Mouse (Mus musculus) adrenal gland, postnatal 10 days (tissue): ENCODE results near the gene Cdipt. TPM values are rescaled to one million over a fixed set of nuclear protein-coding genes. Genes with fewer than 3 reads are reported as not detected.
A peak's percentile ranks its signal among the peaks of the same experiment; 100 is the strongest.

Experiments used
- DNase-seq: peaks from one replicate; pipeline ENCODE4 v3.0.0; 2021; ENCODE audit warnings: mixed read lengths
- total RNA-seq, 2 experiments: library from RNA; stranded (reverse); gene quantifications; 2 replicates each; pipeline ENCODE4 v1.2.3; 2021

The Cdipt gene
- total RNA-seq, 2 experiments from 2014 or later: 70.6 to 76.4 TPM

DNA sequence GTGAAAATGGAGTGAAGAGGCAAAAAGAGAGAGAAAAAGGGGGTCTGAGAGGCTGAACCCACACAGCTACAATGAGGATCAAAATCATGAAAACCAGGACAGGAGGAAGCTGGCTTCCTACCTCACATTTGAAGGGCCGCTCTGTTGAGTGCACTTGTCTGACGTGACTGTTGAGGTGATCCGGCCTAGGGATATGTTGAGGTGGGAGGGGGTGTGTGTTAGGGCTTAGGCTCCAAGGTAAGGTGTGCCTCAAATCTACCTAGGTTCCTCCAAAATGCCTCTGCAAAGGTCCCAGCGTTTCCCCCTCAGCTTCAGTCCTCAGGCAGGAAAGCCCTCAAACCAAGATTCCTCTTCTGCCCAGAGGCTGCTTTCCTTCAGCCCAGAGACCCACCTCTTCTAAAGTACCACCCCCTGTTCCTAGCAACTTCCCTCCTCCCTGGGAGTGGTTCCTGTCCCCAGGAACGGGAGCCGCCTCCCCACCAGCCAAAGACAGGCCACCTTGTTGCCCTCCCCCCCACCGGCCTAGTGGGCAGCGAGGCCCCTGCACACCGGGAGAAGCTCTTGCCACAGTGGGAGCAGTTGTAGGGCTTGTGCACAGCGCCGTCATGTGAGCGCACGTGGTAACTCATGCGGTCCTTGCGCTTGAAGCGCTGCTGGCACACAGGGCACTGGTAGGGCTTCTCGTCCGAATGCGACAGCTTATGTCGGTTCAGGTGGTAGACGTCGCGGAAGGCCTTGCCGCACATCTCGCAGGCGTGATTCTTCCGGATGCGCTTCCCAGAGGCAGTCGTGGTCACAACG, 49.2 kb downstream of the Cdipt start:
- DNase-seq: peak; percentile 86

DNA sequence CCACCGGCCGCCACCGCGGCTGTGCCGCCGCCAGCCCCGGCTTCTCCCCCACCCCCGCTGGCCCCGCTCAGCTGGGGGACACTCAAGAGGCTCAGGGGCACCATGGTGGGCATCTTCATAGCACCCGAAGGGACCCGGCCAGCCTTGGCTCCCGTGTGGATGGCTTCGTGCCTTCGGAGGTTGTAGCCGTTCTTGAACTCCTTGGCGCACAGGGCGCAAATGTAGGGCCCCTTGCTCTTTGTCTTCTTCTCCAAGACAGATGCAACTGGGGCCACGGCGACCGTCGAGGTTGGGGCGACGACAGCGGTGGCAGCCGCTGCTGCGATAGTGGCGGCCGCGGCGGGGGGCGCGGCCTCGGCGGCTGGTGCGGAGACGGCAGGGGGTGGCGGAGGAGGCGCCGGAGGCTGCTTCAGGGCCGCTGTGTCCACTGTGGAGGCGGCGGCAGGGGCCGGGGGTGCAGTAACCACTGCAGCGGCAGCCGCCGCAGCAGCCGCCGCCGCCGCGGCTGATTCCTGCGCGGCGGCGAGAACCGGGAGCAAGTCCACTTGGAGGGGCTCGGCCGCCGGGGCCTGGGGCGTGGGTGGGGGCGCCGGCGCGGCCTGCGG, 49.9 kb downstream of the Cdipt start:
- DNase-seq: peak; percentile 74

DNA sequence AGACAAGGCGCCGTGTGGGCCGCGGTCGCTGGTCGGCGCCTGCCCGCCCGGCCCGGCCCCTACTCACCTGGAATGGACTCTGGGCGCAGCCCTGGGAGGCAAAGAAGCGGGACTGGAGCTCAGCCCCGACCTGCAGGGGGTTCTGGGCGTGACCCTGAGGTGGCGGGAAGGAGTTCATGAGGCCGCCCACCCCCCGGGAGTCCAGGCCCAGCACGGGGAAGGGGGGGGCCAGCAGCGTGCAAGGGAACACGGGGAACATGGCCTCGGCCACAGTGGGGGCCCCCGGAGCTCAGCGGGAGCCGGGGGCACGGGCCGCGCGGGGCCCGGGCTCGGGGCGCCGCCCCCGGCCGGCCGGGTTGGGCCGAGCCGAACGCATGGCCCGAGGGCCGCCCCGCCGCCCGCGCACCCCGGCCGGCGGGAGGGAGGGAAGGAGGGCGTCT, 50.5 kb downstream of the Cdipt start:
- peak; percentile 78 for DNase-seq

DNA sequence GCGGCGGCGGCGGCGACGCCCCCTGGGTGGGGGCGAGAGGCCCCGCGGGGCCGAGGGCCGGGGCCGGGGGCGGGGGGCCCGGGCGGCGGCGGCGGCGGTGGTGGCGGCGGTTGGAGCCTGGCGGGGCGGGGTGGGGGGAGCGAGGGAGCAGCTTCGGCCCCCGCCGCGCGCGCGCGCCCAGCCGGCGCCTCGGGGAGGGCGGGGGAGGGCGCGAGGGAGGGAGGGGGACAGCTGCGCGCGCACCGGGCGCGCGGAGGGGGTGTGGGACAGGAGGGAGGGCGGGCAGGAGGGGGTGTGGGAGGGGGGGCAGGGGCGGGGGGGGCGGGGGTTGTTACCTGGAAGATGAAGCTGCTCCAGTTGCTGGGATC, 50.9 kb downstream of the Cdipt start:
- peak; percentile 93 for DNase-seq

DNA sequence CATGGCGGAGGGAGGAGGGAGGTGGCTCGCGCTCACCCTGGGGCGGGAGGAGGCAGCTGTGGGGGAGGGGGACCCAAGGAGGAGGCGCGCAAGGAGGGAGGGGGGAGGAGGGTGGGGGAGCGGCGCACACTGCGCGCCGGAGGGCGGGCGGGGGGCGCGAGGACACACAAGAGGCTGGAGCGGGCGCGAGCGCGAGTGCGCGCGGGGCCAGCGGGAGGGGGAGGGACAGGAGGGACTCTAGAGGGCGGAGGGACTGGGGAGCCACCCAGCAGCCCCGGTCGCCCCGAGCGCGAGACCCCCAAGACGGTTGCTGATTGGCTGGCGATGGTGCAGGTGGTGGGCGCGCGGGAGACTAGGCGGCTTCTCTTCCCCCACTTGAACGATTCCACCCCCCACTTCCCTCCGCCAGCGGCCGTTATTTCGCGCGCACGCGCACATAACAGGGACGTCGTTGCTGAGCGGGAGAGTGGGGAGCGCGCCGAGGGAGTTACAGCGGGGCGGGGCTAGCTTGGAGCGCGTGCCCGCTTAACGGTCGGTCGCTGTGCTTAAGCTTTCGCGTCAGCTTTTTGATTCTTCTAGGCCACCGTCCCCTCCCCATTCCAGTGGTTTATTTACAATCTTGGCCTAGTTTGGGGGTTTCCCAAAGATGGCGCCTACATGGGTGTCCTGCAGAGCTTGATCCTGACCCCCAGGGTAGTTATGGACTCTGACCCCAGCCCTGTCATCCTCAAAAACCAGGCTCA, 51.4 kb downstream of the Cdipt start, which contains the start of gene Maz:
Maz (minus strand) TSS at position 54 of the 743 bp plus-strand sequence.
- peak; percentile 99 for DNase-seq

DNA sequence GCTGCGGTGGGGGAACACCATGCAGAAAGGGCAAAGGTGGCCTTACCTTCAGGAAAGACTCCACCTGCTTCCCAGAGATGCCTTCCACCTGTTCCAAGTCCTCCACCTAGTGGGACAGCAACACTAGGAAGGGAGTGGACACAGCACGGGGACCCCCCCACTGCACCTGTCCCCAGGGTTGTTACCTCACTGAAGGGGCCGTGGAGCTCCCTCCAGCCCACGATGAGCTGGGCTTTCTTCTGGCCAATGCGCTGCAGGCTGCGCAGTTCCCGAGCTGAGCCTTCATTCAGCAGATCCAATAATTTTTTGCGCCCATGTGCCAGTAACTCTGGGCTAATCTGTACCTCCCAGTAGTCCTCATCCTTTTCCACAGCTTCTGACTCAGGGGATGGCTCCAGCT, 52.2 kb downstream of the Cdipt start:
- DNase-seq: no peak

Other genes starting within 250 kb of the Cdipt start
- gene Mapk3, start 216.3 kb upstream of the Cdipt start, total RNA-seq: 100 to 1,000 TPM; 125 to 158 TPM
- 1 to 10 TPM; 3.4 to 8.6 TPM for gene Gdpd3, start 209.6 kb upstream of the Cdipt start, total RNA-seq
- gene Ypel3, start 199.0 kb upstream of the Cdipt start, total RNA-seq: 100 to 1,000 TPM; 140 to 147 TPM
- 1 to 10 TPM in 1 of 2 experiments, under 1 TPM in 1; 0.60 to 1.2 TPM for gene Tbx6, start 194.4 kb upstream of the Cdipt start, total RNA-seq
- gene Ppp4c, start 183.4 kb upstream of the Cdipt start, total RNA-seq: 100 to 1,000 TPM; 103 to 107 TPM
- gene Fam57b, start 178.2 kb upstream of the Cdipt start, total RNA-seq: 10 to 100 TPM; 29.0 to 36.1 TPM
- not detected for gene 4930451I11Rik, start 144.3 kb upstream of the Cdipt start, total RNA-seq
- gene Doc2a, start 128.5 kb upstream of the Cdipt start, total RNA-seq: 1 to 10 TPM in 1 of 2 experiments, under 1 TPM in 1; 0.82 to 1.0 TPM
- gene Hirip3, start 113.9 kb upstream of the Cdipt start, total RNA-seq: 10 to 100 TPM; 21.2 to 28.6 TPM
- 10 to 100 TPM; 35.4 to 45.6 TPM for gene Ino80e, start 113.5 kb upstream of the Cdipt start, total RNA-seq
- gene Taok2, start 91.2 kb upstream of the Cdipt start, total RNA-seq: 10 to 100 TPM; 69.7 to 85.8 TPM
- gene Tmem219, start 53.0 kb upstream of the Cdipt start, total RNA-seq: 10 to 100 TPM; 32.1 to 32.3 TPM
- 10 to 100 TPM; 18.4 to 23.0 TPM for gene Kctd13, start 47.0 kb upstream of the Cdipt start, total RNA-seq
- 1 to 10 TPM; 1.9 to 2.0 TPM for gene Asphd1, start 26.3 kb upstream of the Cdipt start, total RNA-seq
- gene Sez6l2, start 25.4 kb upstream of the Cdipt start, total RNA-seq: 10 to 100 TPM; 38.8 to 58.2 TPM
- 1 to 10 TPM; 1.6 to 2.7 TPM for gene Cdiptos, start 184 bp downstream of the Cdipt start, total RNA-seq
- 10 to 100 TPM; 55.7 to 60.9 TPM for gene Mvp, start 38.7 kb downstream of the Cdipt start, total RNA-seq
- gene Pagr1b, start 40.6 kb downstream of the Cdipt start, total RNA-seq: not detected
- 10 to 100 TPM; 10.1 to 19.1 TPM for gene Pagr1a, start 41.4 kb downstream of the Cdipt start, total RNA-seq
- 10 to 100 TPM; 17.7 to 22.5 TPM for gene Gm42742, start 45.2 kb downstream of the Cdipt start, total RNA-seq
- gene Prrt2, start 45.3 kb downstream of the Cdipt start, total RNA-seq: 1 to 10 TPM; 3.1 to 5.8 TPM
- 100 to 1,000 TPM; 135 to 159 TPM for gene Maz, start 51.1 kb downstream of the Cdipt start, total RNA-seq
- 10 to 100 TPM; 21.6 to 28.7 TPM for gene Kif22, start 66.6 kb downstream of the Cdipt start, total RNA-seq
- under 1 TPM in 1 of 2 experiments, not detected in 1; 0.51 TPM for gene Zg16, start 111.4 kb downstream of the Cdipt start, total RNA-seq
- gene AI467606, start 115.4 kb downstream of the Cdipt start, total RNA-seq: 1 to 10 TPM; 3.3 TPM
- gene Qprt, start 146.3 kb downstream of the Cdipt start, total RNA-seq: 10 to 100 TPM in 1 of 2 experiments, 1 to 10 TPM in 1; 7.6 to 20.7 TPM
- gene Spn, start 161.9 kb downstream of the Cdipt start, total RNA-seq: 1 to 10 TPM; 3.2 to 3.3 TPM
- gene Cd2bp2, start 220.1 kb downstream of the Cdipt start, total RNA-seq: 10 to 100 TPM; 50.9 to 54.9 TPM
- gene Tbc1d10b, start 232.6 kb downstream of the Cdipt start, total RNA-seq: 10 to 100 TPM; 39.0 to 40.5 TPM
- gene Mylpf, start 233.0 kb downstream of the Cdipt start, total RNA-seq: 1,000 to 10,000 TPM in 1 of 2 experiments, 100 to 1,000 TPM in 1; 678 to 2,339 TPM